Mouse (Mus musculus) midbrain, embryonic 12.5 days (tissue): ENCODE measurements around the gene Gm28870. TPM values are rescaled to one million over a fixed set of nuclear protein-coding genes. Genes with fewer than 3 reads are reported as not detected.
"Not testable (repeated sequence)": the region's sequence is repeated elsewhere in the genome, so short reads cannot be mapped to it uniquely, and the experiment has no call there.

Experiments used
- ATAC-seq: fragments of 200-750 bp; cut with Nextera tagmentation; 2 replicates; pipeline ENCODE4 v1.8.0; 2017; ENCODE audit warnings: low read depth, moderate TSS enrichment, moderate library complexity; ENCODE audit not compliant: low FRiP score
- H3K27ac ChIP-seq: fragments of 300-500 bp; sonication (generic); replicated peaks from 2 replicates; pipeline ENCODE4 v1.5.1; 2016; ENCODE audit warnings: mild to moderate bottlenecking
- H3K27me3 ChIP-seq: fragments of 300-500 bp; sonication (generic); 2 replicates; pipeline ENCODE4 v1.6.1; 2016; ENCODE audit warnings: mild to moderate bottlenecking
- H3K36me3 ChIP-seq: fragments of 300-500 bp; sonication (generic); 2 replicates; pipeline ENCODE4 v1.6.1; 2016
- H3K4me1 ChIP-seq: fragments of 300-500 bp; sonication (generic); 2 replicates; pipeline ENCODE4 v1.6.1; 2016
- H3K4me2 ChIP-seq: fragments of 300-500 bp; sonication (generic); replicated peaks from 2 replicates; pipeline ENCODE4 v1.6.1; 2016; ENCODE audit warnings: mild to moderate bottlenecking, moderate library complexity
- H3K4me3 ChIP-seq: fragments of 300-500 bp; sonication (generic); 2 replicates; pipeline ENCODE4 v1.5.1; 2016; ENCODE audit warnings: mild to moderate bottlenecking
- H3K9ac ChIP-seq: fragments of 300-500 bp; sonication (generic); replicated peaks from 2 replicates; pipeline ENCODE4 v1.6.1; 2016; ENCODE audit warnings: mild to moderate bottlenecking, moderate library complexity
- H3K9me3 ChIP-seq: fragments of 300-500 bp; sonication (generic); 2 replicates; pipeline ENCODE4 v1.6.1; 2016; ENCODE audit warnings: mild to moderate bottlenecking
- WGBS: fragments of 180-500 bp; shearing (Covaris S2); methylation state at CpG from one replicate; pipeline ENCODE4 v1.1.7; 2016; 5-methylcytosine and 5-hydroxymethylcytosine counted together
- polyA plus RNA-seq: library from polyadenylated mRNA; unstranded; fragments of >200 nt; fragmentation: Nextera tagmentation; extraction: Ambion mirVana; gene quantifications from 2 replicates; pipeline ENCODE4 v1.2.1, GENCODE M21; 2016

Gm28870 gene
- polyA plus RNA-seq = not detected in 2 replicates

- not testable (repeated sequence) for H3K4me2 ChIP-seq, H3K9ac ChIP-seq, H3K36me3 ChIP-seq, ATAC-seq, H3K27ac ChIP-seq, H3K4me3 ChIP-seq, H3K4me1 ChIP-seq, H3K9me3 ChIP-seq, H3K27me3 ChIP-seq
- no CpG with 5 or more reads among the region's 2 CpGs for WGBS
Observed at GRCm38 (mm10) chrY:50096976-50097375, at the start of gene Gm28870. Gene Gm28870, plus strand, starts transcription at chrY:50097276.
